Mouse (Mus musculus): ENCODE data around the gene Atxn1.

The Atxn1 gene

DNA sequence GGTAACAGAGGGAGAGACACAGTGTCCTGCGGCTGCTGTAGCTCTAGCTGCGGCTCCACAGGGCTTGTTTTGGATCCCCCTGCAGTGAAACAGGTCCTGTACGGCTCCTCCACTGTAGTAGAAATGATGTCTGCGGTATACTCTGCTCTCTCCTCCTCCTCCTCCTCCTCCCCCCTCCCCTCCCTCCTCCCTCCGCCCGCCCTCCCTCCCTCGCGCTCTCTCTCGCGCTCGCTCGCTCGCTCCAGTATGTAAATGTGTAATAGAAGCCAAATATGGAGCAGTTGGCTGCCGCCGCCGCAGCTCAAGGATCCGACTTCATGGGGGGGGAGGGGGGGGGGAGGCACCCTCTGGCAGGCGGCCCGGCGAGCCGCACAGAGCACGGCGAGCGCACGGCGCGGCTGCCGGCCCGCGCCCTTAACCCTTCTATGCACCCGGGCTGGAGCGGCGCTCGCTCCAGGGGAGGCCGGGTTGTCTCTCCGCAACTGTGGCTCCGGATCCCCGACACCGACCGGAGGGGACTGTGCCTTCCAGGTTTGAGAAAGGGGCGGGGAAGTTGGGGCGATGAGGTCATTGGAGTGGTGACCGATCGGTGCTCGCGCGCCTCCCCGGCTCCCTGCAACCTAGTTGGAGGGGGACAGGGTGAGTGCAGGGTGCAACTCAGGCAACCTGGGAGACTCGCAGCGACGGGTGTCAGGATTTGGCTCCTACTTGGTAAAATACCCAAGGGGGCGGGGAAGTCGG is at the start of gene Atxn1:
TSS of gene Atxn1 (minus strand) at position 156 of the 741 bp plus-strand sequence.
- peak; percentile 65 for DNase-seq (ENCODE audit: low spot score)

DNA sequence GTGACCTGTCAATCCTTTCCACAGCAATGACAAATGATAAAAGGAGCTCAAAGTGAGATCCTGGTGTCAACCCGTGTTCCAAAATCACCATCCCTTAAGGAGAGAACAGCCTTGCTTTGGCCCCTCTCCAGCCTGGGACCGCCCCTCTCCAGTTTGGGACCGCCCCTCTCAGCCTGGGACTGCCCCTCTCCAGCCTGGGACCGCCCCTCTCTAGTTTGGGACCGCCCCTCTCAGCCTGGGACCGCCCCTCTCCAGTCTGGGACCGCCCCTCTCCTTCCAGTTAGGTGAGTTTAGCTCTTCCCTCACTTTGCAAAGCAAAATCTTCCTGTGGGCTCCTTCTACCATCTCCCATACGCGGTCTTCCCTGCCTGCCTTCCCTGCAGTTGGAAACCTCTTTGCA is 46.4 kb upstream of the Atxn1 start:
- DNase-seq (ENCODE audit: low spot score) = no peak

DNA sequence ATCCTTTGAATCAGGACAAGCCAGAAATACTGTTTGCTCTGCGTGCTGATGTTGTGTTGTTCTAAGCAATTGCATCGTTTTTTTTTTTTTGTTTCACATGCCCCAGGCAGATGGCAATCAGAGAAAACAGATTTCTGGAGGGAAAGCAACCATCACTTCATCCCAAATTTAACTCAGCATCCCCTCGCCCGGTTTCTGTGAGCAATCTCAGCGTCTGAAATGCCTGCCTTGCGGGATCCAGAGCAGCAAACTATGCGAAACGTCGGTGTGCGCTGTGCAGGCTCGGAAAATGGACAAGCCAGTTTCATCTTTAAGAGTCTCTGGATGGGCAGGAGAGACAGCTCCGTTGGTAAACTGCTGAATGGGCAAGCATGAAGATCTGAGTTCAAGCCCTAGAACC is 45.3 kb upstream of the Atxn1 start:
- no peak for DNase-seq (ENCODE audit: low spot score)

DNA sequence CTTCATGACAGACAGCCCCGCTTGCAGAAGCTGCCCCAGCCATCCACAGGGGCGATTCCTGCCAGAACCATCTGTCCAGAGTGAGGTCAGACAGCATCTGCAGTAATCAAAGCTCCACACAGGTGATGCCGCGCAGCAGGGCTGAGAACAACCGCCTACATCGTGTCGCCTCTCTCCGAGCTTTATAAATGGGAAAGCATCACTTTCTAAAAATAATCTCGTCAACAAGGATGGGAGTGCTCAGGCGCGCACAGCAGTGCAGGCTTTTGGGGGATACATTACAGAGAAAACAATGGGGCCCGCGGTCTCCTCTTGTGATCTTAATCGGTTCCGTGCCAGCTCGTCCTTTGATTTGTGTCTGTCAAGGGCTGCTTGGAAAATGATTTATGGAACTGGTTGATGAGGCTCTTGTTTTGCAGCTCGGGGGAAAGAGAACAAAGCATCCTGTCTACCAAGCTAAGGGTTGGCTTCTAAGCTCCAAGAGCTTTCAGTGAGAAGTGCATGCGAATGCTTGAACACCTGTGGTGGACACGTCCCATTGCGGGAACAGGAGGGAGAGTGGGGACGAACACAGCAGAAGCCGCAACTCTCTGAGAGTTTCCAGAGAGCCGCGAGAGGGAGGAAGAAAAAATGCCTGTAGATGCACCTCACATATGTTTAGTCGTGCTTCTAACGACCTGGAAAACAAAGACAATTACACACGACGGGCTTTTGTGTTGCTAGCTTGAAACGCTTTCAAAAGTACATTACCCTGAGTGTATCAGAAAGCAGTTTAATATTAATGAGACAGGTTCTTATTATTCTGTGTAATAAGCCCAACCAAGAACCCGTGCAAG is 44.2 kb upstream of the Atxn1 start:
- no peak for DNase-seq (ENCODE audit: low spot score)

DNA sequence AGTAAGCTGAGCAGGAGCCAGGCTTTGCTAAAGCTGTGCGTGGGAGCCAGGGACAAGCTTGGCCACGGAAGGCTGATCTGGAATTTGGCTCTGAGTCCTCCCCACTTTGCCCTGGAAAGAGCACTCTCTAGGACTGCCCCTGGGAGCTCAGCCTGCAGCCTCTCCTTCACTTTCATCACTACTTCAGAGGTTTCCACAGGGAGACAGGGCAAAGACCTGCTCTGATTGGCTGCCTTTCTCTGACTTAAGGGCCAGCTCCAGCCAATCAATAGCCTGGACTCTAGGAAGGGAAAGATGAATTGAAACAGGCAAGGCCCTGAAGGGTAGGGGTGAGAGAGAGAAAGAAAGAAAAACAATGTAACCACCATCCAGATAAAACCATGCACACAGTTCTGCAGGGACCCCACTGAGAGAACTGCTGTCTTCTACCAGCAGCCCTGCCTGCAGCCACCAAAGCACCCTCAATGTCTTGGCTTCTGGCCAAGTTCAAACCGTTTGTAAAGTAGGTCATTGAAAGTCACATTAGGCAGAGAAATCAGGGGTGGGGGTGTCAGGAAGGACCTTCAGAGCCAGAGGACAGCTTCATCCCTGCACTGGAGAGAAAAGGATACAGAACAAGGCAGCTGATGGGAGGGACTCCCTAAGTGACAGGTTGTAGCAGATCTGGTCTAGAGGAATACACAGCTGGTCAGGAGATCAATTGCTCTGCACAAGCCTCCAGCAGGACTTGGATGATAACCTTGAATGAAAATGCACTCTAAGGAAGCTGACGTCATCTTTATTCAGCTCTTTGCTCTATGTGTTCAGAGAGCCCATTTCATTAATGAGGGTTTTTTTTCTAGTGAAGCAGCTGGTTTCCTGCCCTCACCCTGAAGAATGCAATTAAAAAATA is 41.6 kb upstream of the Atxn1 start:
- no peak for DNase-seq (ENCODE audit: low spot score)

DNA sequence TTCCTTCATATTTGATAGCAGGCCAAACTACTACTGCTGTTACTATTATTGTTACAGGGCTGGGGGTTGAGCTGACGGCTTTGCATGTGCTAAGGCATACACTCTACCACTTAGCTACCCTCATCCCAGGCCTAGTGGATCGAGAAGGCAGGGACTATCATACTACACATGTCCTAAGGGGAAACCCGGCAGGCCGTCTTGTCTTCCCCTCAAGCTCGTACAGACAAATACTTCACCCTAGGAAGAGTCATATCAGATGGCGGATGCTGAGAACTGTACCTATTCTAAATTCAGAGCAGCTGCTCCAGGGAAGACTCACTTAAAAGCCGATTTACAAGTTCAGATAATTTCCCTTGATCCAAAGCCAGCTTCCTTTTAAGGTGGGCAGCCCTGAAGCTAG is 40.8 kb upstream of the Atxn1 start:
- DNase-seq (ENCODE audit: low spot score) = no peak

DNA sequence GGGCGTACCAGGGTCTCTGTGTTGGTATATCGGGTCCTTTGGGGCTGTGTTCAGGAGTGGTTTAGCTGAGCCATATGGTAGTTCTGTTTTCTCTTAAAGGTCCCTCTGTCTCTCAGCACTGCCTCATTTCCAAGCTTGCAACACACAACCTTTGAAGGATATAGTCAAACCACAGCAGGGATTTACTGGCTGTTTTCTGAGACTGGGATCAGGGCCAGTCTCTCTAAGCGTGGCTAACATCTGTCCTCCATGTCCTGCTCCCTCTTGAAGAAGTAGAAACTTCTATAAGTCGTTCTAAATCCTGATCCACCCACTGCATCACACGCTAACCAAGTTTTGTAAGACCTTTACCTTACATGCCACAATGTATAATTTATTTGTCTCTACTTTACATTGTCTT is 36.5 kb upstream of the Atxn1 start:
- no peak for DNase-seq (ENCODE audit: low spot score)

DNA sequence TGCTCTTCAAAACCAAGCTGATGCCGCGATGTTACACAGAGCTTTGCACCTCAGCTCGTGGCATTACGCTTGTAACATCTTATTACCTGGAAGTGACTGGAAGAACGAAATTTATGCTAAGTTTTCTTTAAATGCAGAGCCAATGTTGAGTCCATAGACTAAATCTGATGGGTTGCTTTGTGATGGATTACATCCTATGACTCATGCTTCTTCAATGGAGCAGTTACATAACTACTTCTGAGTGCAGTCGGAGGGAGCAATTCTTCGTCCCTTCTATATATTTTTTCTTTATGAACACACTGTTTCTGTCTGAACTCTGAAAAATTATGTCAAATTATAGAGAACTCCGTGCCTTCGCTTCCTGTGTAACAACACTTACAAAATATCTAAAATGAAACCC is 28.1 kb upstream of the Atxn1 start:
- DNase-seq (ENCODE audit: low spot score) = no peak

DNA sequence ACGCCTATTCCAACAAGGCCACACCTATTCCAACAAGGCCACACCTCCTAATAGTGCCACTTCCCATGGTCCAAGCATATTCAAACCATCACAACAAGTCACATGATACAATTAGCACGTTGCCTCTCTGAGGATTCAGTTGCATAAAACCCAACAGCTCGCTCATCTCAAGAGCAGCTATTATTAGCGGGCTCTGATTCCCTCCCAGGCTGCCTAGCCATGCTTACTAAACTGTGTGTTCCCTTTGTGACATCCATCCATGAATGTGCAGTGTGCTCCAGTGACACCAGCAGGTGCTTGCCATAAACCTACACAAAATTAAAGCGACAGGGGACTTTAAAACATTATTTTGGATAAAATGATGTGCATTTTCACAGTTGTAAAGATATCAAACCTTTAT is 25.7 kb upstream of the Atxn1 start:
- no peak for DNase-seq (ENCODE audit: low spot score)

DNA sequence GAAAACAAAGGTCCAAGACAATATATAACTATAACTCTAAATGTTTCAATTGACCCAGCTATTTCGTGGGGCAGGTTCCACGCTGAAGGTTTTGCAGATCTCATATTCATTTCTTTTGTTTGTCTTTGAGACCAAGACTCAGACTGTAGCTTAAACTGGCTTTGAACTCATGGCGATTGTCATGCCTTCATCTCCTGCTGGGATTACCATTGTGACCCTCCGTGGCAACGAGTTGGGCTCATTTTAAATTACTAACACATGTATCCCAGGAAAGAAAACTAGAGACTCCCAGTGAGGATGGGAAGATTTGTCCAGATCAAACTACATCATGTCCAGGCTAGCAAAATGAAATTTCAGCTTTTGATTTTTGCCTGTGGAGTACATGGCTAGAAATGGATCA is 14.4 kb upstream of the Atxn1 start:
- DNase-seq (ENCODE audit: low spot score) = no peak

DNA sequence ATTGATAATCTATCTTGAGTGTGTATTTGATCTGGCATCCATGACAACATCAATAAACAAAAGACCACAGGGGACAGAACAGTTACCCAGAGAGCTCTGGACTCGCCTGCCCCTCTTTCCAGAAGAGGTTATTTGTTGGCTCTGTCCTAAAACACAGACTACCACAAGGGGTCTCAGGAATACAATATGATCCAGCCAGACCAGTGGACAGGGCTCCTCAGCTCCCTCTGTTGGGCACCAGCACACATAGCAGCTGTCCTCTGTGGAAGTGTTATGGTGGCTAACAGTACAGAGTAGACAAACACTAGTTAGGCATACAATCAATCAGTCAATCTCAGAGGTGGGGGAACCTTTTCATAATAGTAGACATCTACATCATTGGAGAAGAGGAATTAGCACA is 12.1 kb upstream of the Atxn1 start:
- DNase-seq (ENCODE audit: low spot score) = no peak

DNA sequence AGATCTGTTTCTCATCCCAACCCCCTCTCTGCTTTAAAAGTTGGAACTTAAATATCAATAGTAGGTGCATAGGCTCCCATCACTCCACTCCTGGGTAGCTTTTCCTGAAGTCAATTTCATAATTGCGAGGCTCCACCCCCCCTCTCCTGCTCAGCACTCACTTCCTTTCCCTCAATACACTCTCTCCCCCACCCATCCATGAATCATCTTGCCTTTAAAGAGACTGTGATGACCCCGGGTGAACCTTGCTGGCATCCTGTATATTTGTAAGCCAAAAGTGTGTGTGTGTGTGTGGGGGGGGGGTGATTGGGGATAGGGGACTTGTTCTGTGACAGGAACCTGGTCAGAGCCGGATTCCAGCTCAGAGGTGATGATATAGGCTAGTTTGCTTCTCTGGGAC is 9.8 kb upstream of the Atxn1 start:
- DNase-seq (ENCODE audit: low spot score) = no peak

DNA sequence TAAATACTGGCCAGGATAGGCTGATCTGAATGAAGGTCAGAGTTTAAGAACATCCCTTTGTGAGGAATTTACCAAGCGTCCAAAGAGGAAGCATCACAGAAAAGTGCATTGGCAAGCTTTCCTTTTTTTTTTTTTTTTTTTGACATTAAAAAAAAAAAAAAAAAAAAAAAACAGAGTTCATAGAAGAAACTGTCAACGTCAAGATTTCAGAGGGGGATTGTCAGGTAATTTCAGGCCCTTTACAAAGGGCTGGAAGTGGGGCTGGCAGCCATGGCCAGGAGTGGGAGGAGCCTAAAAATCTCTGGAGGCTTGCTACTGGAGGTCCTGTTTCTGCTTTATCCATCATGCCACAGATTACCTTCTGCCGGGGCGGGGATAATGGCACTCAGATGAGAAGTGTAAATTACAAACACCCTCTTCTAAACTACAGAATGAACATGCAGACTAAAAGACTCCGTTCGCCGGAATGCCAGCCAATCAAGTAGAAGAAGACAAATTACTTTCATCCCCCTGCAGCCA is 9.2 kb upstream of the Atxn1 start:
- DNase-seq (ENCODE audit: low spot score) = no peak

DNA sequence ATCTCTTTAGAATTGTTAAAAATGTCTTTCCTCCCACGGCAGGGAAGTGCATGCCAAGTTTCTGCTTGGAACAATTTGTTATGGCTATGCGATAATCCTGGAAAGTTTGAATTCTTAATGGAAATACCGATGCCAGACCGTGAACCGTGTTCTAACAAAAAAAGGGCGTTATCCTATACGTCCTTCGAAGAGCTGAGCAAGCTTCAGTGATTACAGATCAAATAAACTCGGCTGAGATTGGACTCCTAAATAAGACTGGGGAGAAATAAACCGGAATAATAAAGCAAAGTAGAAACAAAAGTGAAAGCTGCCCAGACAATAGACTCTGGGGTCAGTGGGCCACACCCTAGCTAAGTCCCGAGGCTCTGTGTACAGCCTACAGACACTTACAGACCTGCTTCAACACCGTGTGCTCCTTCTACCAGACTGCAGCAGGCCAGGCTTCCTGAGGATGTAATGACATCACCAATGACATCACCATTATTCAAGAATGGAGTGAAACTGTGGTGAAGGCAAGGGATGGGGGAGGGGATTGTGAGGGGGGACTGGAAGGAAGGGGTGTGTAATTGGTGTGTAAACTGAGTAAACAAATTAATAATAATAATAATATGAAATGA is 6.2 kb upstream of the Atxn1 start:
- DNase-seq (ENCODE audit: low spot score) = no peak

DNA sequence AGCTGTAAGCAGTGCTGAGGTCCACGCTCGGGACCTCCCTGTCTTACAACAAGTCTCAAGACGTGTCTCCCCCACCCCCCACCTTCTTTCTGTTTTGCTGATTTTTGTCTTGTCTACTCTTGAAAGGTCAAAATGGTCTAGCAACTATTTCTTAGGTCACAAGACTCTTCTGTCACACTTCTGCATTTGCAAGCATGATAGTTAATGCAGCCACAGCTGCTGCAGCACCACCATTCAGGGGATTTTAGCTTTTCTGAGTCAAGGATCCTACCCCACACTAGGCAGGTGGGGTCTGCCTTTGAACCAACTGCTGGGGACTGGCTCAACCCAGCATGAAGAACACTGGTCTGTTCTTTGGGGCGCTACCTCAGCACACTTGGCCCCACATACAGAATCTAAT is 3.4 kb upstream of the Atxn1 start:
- DNase-seq (ENCODE audit: low spot score) = no peak

DNA sequence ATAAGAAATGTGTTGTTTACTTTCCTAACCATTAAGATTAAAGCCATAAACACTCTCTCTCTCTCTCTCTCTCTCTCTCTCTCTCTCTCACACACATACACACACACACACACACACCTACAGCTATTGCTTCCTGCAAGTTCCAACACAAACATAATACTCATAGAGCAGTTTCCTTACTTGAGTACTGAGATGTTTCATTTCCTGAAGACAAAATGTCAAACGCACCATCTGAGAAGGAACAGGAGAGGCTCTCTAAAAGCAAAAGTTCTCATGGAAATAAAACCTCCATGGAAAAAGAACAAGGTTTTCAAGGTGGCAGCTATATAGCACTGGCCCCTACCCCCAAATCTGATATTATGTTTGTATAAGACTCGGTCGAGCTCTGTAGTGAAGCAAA is 2.6 kb upstream of the Atxn1 start:
- no peak for DNase-seq (ENCODE audit: low spot score)

DNA sequence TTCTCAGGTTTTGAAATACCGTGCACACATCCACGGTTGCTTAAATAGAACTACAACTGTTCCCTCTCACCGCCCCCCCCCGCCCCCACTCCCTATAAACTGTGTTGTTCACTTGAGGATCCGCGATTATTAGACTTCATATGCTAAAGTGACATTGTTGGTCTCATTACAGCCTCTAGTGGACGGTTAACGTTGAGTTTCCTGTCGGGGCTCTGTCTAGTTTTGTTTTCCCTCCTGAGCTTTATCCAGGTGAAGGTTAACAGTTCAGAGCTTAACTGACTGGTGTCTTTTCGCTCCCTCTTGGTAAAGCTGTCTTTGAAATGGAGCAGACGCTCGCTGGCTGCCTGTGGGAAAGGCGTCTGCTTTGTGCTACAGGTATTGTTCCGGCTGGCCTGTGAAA is 1.8 kb upstream of the Atxn1 start:
- DNase-seq (ENCODE audit: low spot score) = no peak

DNA sequence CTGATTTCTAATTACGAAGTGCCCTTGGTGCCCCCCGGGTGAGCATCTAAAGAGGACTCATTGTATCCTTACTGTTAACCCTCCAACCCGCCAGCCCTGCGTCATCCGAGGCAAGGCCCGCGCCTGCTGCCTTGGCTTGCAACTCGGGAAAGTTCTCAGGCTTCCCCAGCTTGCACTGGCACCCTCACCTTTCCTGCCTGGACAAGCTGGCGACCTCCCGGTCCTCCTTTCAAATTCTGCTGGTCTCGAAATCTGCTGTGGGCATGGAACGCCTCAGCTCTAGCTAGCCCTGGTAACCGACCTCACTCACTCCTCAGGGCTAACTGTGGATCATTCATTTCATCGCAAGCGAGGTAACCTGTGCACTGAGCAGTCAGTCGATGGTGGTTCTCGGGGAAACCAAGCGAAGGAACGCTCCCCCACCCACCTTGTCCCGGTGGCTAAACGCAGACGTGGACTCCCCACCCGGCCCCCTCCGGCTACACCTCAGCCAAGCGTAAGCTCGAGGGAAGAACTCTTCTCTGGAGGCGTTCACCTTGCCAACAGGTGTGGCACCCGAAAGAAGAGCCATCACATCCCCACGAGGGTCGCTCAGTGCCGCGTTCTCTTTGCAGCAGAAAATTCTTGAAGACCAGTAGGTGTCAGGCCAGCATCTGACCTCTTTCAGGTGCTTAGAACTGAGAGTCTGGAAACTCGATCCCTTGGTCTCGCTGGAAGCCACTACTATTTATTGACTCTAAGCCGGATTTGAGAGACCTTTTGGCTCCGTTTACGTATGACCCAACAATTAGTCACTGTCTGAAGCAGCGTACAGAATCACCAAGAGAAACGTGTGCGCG is 1.0 kb upstream of the Atxn1 start:
- DNase-seq (ENCODE audit: low spot score) = peak; percentile 30

DNA sequence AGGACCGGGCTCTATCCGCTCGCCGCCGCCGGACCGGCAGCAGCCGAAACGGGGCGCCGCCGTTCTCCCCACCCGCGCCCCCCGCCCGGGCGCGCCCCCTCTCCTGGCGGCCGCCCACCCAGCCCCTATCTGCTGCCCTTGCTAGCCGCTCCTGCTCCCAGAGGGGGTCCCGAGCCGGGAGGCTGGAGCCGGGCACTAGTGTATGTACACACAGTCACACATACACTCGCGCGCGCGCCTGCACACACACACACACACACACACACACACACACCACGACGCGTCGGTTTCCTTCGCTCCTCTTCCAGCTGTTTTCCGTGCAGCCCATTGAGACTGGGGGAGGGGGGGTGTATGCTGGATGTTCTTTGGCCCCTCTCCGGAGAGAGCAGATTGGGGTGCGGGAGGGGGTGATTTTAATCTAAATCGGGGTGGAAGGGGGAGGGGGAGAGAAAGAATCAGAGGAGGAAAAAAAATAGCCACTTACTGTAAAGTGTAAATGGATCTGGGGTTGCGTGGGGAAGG is 416 bp downstream of the Atxn1 start:
- DNase-seq (ENCODE audit: low spot score) = peak; percentile 50

DNA sequence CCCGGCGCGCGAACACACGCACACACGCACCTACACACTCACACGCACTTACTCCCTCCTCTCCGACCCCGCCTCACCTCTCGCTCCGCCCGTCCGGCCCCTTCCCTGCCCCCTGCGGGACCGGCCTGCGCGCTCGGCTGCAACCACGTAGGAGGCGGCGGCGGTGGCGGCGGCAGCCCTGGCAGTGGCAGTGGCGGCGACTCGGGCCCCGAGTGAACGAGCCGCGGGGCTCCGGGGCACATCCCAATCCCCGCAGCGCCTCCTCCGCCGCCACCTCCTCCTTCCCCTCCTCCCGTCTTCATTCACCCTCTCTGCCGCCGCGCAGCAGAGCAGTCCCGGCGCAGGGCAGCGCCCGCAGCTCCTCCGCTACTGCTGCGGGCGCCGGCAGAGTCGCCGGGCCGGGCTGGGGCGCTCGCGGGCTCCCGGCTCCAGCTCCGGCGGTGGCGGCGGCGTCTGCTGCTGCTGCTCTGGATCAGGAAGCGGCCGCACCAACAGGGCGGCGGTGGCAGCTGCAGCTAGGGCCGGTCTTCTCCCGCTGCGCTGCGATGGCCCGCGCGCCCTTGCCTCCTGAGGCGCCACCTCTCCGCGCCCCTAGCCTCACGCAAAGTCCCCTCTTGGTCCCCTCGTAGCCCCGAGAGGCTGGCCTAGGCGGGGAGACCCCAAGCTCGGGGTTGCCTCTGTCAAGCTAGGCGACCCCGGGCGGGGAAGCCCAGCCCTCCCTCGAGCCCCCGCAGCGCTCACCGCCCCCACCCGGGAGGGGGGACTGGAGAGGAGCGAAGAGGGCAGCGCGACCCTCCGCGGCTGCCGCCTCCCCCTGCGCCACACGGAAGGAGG is 1.1 kb downstream of the Atxn1 start:
- peak; percentile 77 for DNase-seq (ENCODE audit: low spot score)

All from urinary bladder, postnatal 25 days (tissue).